Mouse (Mus musculus) fat pad, adult 2 months (tissue): ENCODE measurements around the gene Vmn1r158.
"Not testable (repeated sequence)": the region's sequence is repeated elsewhere in the genome, so short reads cannot be mapped to it uniquely, and the experiment has no call there.

Source experiments
- DNase-seq: peaks from one replicate; pipeline ENCODE4 v3.0.0-alpha.2; 2011; ENCODE audit warnings: low read depth, low spot score; ENCODE audit errors: extremely low read depth

Vmn1r158 gene

GRCm38 (mm10) chr7:22790682-22791081 lies at the start of gene Vmn1r158:
Gene Vmn1r158, minus strand, starts transcription at chr7:22790782.
- not testable (repeated sequence) for DNase-seq

DNA sequence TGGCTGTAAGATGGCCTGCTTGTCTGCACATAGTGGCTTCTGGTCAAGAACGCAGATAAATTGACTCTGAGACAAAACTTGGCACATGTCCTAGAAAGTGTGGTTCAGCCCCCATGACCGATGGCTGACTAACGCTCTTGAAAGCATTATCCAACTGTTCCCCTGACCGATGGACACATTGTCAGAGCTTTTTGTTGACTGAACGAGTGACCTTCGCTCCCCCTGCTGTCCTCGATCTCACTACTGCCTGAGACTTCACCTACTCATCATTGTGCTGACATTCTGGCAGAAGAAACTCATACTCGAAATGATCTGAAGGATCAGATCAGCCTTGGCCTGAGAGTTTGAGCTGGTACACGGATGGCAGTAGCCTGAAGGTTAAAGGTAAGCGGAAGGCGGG lies 14.6 kb downstream of the Vmn1r158 start:
- not testable (repeated sequence) for DNase-seq

- DNase-seq, result not testable (repeated sequence)
Measured at GRCm38 (mm10) chr7:22761397-22761796, 29.2 kb downstream of the Vmn1r158 start, which contains the start of gene Vmn1r157. Gene Vmn1r157, plus strand, starts transcription at chr7:22761697.
